Mouse (Mus musculus): ENCODE results near the gene Enox2. TPM values are rescaled to one million over a fixed set of nuclear protein-coding genes. Genes with fewer than 3 reads are reported as not detected.

Gene Enox2
- polyA plus RNA-seq (2014; fragmentation: Nextera tagmentation; extraction: Ambion mirVana): 14.8 and 15.2 TPM in 2 replicates

DNA sequence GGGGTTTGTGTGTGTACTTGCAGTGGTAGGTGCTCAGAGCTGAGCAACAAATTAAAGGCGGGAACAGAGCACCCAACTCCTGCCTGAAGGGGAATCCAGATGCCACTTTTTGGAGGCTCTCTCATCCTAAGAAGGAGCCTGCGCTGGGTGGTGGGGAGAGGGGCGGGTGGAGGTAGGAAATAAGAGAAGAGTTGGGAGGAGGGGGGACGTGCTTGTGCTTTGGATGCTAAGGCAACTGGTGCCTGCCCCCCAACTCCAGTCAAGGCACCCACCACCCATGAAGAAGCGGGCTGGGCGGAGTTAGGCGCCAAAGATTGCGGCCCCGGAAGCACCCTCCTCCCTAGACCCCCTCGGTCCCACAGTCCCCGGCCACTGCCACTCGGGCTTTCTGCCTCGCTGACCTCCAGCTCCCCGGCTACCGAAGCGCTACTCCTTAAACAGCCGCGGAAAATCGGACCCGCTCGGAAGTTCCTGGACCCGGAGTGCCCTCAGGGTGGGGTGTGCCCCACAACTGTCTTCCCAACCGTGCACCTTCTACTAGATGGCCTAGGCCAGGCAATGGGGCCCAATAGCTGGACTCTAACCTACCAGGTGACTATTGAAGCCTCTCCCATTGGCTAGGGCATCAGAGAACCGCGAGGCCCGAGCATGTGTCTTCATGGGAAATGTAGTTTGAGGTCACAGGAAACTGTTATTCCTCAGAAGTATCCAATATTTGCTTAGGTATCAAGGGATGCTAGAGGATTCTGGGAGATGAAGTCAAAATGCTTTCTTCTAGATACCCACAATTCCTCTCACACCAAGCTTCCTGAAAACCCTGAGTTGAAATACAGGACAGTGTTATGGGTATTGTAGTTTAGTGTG, at the start of gene Enox2:
Enox2 (minus strand) TSS at position 560 of the 864 bp plus-strand sequence.
- Histone ChIP-seq H3K4me2 (ENCODE audit: low read depth) (peak within 1 kb of the TSS; percentile 42), H3K27ac (ENCODE audit: low read depth, low read length) (0 out of 2 replicates have a peak within 1 kb of the TSS, but pooled peaks have one; percentile 3), H3K4me3 (ENCODE audit: low read depth, low read length) (peak within 1 kb of the TSS; percentile 45), H3K9me3 (ENCODE audit: control insufficient read depth, low read length) (no peaks in the 10 kb centered on the region), H3K9ac (ENCODE audit: low read length) (peak within 1 kb of the TSS; percentile 64), H3K27me3 (ENCODE audit: control insufficient read depth, insufficient read depth, low read length) (no peaks in the 10 kb centered on the region), H3K4me1 (ENCODE audit: control insufficient read depth, insufficient read depth, low read length) (no peaks in the 10 kb centered on the region), H3K36me3 (ENCODE audit: control insufficient read depth, insufficient read depth, low read length) (no peaks in the 10 kb centered on the region)
- DNase-seq (ENCODE audit: low spot score) (peak; percentile 78), ATAC-seq (ENCODE audit: insufficient read depth, low FRiP score, low TSS enrichment) (peak; percentile 100)
- WGBS: 21% methylated on average over 26 of the region's 26 CpGs

DNA sequence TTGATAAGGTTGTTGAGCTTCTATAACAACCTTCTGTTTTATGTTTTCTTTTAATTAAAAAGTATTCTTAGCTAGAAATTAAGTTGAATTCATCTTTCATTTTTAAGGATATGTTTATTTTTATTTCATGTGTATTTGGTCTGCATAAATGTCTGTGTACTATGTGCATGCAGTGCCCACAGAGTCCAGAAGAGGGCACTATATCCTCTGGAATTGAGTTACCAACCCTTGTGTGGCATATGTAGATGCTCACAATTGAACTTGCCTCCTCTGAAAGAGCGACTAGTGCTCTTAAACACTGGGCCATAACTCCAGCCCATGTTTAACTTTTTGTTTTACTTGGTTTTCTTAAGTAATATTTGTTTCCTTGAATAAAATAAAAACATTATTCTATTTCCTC, 21.4 kb upstream of the Enox2 start:
- H3K9me3 ChIP-seq (ENCODE audit: control insufficient read depth, low read length): no peaks in the 10 kb centered on the region
- 60% methylated on average over 1 of the region's 1 CpGs for WGBS

DNA sequence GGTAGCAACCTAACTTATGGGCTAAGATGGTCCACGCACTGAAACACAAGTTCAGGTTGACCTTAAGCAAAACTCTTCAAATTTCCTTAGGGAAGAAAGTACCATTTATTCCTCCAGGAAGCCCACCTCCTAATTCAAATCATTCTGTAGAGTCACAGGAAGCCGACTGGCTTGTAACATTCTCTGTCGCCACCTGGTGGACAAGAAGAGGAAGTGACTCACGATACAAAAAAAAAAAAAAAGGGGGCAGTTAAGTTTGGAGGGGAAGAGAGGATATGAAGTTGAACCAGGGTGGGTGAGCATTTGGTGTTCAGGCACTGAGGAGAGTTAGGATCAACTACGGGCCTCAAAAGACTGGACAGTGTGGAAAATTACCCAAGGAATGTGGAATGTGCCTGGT, 18.6 kb upstream of the Enox2 start:
- no peak overlapping the region for H3K4me3 ChIP-seq (ENCODE audit: low read depth, low read length)
- no peaks in the 10 kb centered on the region for H3K36me3 ChIP-seq (ENCODE audit: control insufficient read depth, insufficient read depth, low read length)
- H3K4me1 ChIP-seq (ENCODE audit: control insufficient read depth, insufficient read depth, low read length): no peaks in the 10 kb centered on the region
- H3K9me3 ChIP-seq (ENCODE audit: control insufficient read depth, low read length): no peaks in the 10 kb centered on the region
- H3K27me3 ChIP-seq (ENCODE audit: control insufficient read depth, insufficient read depth, low read length): no peaks in the 10 kb centered on the region
- peak; percentile 12 for DNase-seq (ENCODE audit: low spot score)
- no peak overlapping the region for H3K27ac ChIP-seq (ENCODE audit: low read depth, low read length)
- ATAC-seq (ENCODE audit: insufficient read depth, low FRiP score, low TSS enrichment): no peak
- 9% methylated on average over 5 of the region's 5 CpGs for WGBS
- H3K9ac ChIP-seq (ENCODE audit: low read length): no peak overlapping the region
- no peak overlapping the region for H3K4me2 ChIP-seq (ENCODE audit: low read depth)

More for the DNA sequence above, 21.4 kb upstream of the Enox2 start:
- Histone ChIP-seq H3K27ac (ENCODE audit: low read depth, low read length) (no peak overlapping the region), H3K4me1 (ENCODE audit: control insufficient read depth, insufficient read depth, low read length) (no peaks in the 10 kb centered on the region), H3K9ac (ENCODE audit: low read length) (no peak overlapping the region), H3K27me3 (ENCODE audit: control insufficient read depth, insufficient read depth, low read length) (no peaks in the 10 kb centered on the region), H3K4me3 (ENCODE audit: low read depth, low read length) (no peak overlapping the region), H3K4me2 (ENCODE audit: low read depth) (no peak overlapping the region), H3K36me3 (ENCODE audit: control insufficient read depth, insufficient read depth, low read length) (no peaks in the 10 kb centered on the region)
- ATAC-seq (ENCODE audit: insufficient read depth, low FRiP score, low TSS enrichment) (no peak), DNase-seq (ENCODE audit: low spot score) (peak; percentile 23)

DNA sequence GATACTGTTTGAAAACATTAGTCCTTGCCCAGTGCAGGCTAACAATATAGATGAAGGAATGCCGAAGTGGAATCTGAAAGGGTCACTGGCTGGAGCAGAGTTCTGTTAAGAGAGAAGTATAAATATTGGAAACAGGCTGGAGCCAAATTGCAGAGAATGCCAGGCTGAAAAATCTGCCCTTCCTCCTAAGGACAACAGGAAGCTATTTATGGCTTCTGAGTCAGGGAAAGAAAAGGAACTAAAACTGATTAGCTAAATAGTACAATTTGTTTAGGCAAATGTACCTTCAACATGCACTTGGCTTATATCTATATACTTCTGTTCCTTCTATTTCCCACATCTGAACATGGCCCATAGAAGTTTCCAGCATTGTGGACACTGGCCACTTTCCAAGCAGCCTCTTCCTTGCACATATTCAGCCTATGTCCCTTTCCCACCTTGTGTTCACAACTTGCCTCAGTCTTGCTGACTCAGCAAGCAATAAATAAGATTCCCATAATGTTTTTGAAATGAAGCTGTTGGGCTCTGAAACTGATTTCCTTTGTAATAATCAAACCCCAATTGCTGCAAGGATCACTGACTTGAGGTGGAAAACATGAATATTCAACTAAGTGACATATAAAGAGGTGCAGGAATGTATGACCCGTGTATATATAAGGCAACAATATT, 8.0 kb downstream of the Enox2 start:
- ATAC-seq (ENCODE audit: insufficient read depth, low FRiP score, low TSS enrichment) (no peak), DNase-seq (ENCODE audit: low spot score) (no peak)
- WGBS: 82% methylated on average over 2 of the region's 2 CpGs
- no peaks in the 10 kb centered on the region for H3K27me3 ChIP-seq (ENCODE audit: control insufficient read depth, insufficient read depth, low read length)
- H3K4me2 ChIP-seq (ENCODE audit: low read depth): no peak overlapping the region
- H3K27ac ChIP-seq (ENCODE audit: low read depth, low read length): no peak overlapping the region
- H3K9ac ChIP-seq (ENCODE audit: low read length): no peak overlapping the region
- no peaks in the 10 kb centered on the region for H3K9me3 ChIP-seq (ENCODE audit: control insufficient read depth, low read length)
- no peaks in the 10 kb centered on the region for H3K4me1 ChIP-seq (ENCODE audit: control insufficient read depth, insufficient read depth, low read length)
- no peaks in the 10 kb centered on the region for H3K36me3 ChIP-seq (ENCODE audit: control insufficient read depth, insufficient read depth, low read length)
- H3K4me3 ChIP-seq (ENCODE audit: low read depth, low read length): no peak overlapping the region

DNA sequence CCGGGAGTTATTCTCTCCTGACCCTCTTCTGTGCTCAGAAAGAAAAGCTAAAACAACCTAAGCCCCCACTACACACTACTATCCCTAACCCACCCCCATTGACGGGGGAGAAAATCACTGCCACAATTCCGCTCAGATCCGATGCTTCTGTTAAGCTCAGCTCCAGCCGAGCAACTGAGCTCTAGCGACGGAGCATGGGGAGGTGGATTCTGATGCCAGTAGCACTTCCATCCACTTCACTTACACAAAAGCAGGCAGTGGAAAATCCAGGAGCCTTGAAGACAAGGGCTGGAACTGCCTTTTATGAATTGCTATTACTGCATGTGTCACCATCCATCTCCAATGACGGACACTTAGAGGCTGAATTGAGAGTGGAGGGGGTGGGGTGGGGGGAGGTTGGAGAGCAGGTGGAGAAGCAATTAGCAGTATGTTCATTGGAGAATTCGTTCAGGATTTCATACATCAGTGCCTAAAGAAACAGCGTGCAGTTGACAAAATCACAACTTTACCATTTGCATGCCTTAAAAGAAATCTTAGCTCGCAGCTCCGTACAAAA, 14.5 kb downstream of the Enox2 start:
- no peak overlapping the region for H3K4me3 ChIP-seq (ENCODE audit: low read depth, low read length)
- no peaks in the 10 kb centered on the region for H3K27me3 ChIP-seq (ENCODE audit: control insufficient read depth, insufficient read depth, low read length)
- no peaks in the 10 kb centered on the region for H3K9me3 ChIP-seq (ENCODE audit: control insufficient read depth, low read length)
- DNase-seq (ENCODE audit: low spot score) (peak; percentile 15), ATAC-seq (ENCODE audit: insufficient read depth, low FRiP score, low TSS enrichment) (no peak; the same call in 1 of the 2 replicates)
- H3K27ac ChIP-seq (ENCODE audit: low read depth, low read length): no peak overlapping the region
- no peaks in the 10 kb centered on the region for H3K36me3 ChIP-seq (ENCODE audit: control insufficient read depth, insufficient read depth, low read length)
- H3K4me1 ChIP-seq (ENCODE audit: control insufficient read depth, insufficient read depth, low read length): no peaks in the 10 kb centered on the region
- no peak overlapping the region for H3K9ac ChIP-seq (ENCODE audit: low read length)
- H3K4me2 ChIP-seq (ENCODE audit: low read depth): peak overlapping the region; percentile 12; the same call in 1 of the 2 replicates
- 35% methylated on average over 12 of the region's 12 CpGs for WGBS

DNA sequence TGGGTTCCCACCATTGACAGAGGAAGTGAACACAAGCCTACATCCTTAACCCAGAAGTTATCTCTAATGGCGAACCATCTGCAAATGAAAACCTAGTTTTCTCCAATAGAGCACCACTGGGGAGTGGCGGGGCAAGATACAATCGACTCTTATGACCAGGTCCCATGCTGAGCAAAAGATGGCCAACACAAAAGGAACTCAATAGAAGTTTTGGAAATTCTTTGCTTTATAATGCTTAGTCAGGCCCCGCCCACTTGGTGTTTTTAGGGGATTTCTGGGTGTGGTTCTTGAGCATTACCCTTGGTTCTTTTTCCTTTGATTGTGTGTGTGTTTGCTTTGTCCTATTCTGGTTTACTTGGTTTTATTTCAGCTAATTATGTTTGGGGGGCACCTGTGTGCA, 37.2 kb downstream of the Enox2 start:
- Histone ChIP-seq H3K27ac (ENCODE audit: low read depth, low read length) (no peak overlapping the region), H3K9me3 (ENCODE audit: control insufficient read depth, low read length) (no peaks in the 10 kb centered on the region), H3K4me2 (ENCODE audit: low read depth) (no peak overlapping the region), H3K4me3 (ENCODE audit: low read depth, low read length) (no peak overlapping the region), H3K9ac (ENCODE audit: low read length) (no peak overlapping the region), H3K27me3 (ENCODE audit: control insufficient read depth, insufficient read depth, low read length) (no peaks in the 10 kb centered on the region), H3K4me1 (ENCODE audit: control insufficient read depth, insufficient read depth, low read length) (no peaks in the 10 kb centered on the region), H3K36me3 (ENCODE audit: control insufficient read depth, insufficient read depth, low read length) (no peaks in the 10 kb centered on the region)
- 92% methylated on average over 4 of the region's 4 CpGs for WGBS
- no peak for DNase-seq (ENCODE audit: low spot score)
- ATAC-seq (ENCODE audit: insufficient read depth, low FRiP score, low TSS enrichment): no peak

DNA sequence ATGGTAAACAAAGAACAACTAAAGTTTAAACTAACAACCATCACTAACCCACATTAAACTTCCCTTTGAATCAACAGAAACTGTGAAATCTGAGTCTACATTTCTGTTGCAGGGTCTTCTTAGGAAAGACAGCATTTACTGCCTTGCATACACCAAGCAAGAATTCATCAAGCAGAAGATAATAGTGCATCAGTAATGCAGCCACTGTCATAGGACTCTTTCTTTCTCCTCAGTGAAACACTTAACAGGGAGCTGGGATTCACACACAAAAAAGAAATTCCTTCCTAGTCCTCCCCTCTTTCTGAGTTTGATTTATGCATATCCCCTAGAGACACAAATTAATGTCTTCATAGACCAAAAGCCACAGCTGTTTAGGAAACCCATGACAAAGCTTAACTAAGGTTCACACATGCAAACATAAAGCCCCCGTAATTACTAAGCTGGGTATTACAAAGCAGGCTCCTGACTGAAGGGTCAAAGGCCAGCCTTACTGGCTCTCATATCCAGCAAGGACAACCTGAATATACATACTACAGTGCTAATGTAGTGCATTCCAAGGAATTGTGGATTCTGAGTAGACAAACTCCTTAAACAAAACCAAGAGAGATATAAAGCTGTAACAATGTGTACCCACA, 62.1 kb downstream of the Enox2 start:
- H3K27ac ChIP-seq (ENCODE audit: low read depth, low read length): no peak overlapping the region
- no peaks in the 10 kb centered on the region for H3K36me3 ChIP-seq (ENCODE audit: control insufficient read depth, insufficient read depth, low read length)
- no peaks in the 10 kb centered on the region for H3K4me1 ChIP-seq (ENCODE audit: control insufficient read depth, insufficient read depth, low read length)
- 25% methylated on average over 1 of the region's 1 CpGs for WGBS
- no peak overlapping the region for H3K9ac ChIP-seq (ENCODE audit: low read length)
- H3K4me2 ChIP-seq (ENCODE audit: low read depth): no peak overlapping the region
- no peak for DNase-seq (ENCODE audit: low spot score)
- peak; percentile 73 for ATAC-seq (ENCODE audit: insufficient read depth, low FRiP score, low TSS enrichment)
- H3K4me3 ChIP-seq (ENCODE audit: low read depth, low read length): no peak overlapping the region
- H3K9me3 ChIP-seq (ENCODE audit: control insufficient read depth, low read length): no peaks in the 10 kb centered on the region
- no peaks in the 10 kb centered on the region for H3K27me3 ChIP-seq (ENCODE audit: control insufficient read depth, insufficient read depth, low read length)

DNA sequence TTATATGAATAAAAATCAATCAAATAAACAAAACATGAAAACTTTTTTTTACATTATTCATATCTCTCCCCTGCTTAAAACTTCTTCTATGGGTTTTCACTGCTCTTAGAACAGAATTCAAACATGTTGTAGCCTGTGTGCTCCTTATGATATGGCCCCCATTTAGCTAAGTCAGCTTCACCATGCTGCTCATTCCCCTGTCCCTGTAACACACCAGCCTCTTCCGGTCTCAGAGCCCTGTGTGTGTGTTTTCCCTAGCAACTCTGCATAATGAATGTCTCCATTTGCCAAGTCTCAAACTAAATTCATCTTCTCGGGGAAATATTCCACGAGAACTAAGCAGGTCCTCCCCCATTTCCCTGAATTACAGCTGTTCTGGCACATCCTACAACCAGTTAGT, 71.6 kb downstream of the Enox2 start:
- Histone ChIP-seq H3K27ac (ENCODE audit: low read depth, low read length) (no peak overlapping the region), H3K4me1 (ENCODE audit: control insufficient read depth, insufficient read depth, low read length) (no peaks in the 10 kb centered on the region), H3K9me3 (ENCODE audit: control insufficient read depth, low read length) (no peaks in the 10 kb centered on the region), H3K4me2 (ENCODE audit: low read depth) (no peak overlapping the region), H3K9ac (ENCODE audit: low read length) (no peak overlapping the region), H3K27me3 (ENCODE audit: control insufficient read depth, insufficient read depth, low read length) (no peaks in the 10 kb centered on the region), H3K4me3 (ENCODE audit: low read depth, low read length) (no peak overlapping the region), H3K36me3 (ENCODE audit: control insufficient read depth, insufficient read depth, low read length) (no peaks in the 10 kb centered on the region)
- WGBS: 72% methylated on average over 3 of the region's 3 CpGs
- ATAC-seq (ENCODE audit: insufficient read depth, low FRiP score, low TSS enrichment): no peak
- no peak for DNase-seq (ENCODE audit: low spot score)
